Mouse (Mus musculus) heart, adult 2 months (tissue): ENCODE measurements at regions not wholly inside any gene's neighbourhood (a gene's known extent, or its start where the extent isn't known, plus 50 kb on each side); places are given as distances from the start of the nearest gene placed in this dataset.

Experiments
- DNase-seq, 2 experiments: peaks; one replicate each; pipeline ENCODE4 v3.0.0; 2021
- H3K27ac ChIP-seq: fragments of 200-600 bp; 2 replicates; pipeline ENCODE4 v1.8.1; 2022
- H3K27me3 ChIP-seq: fragments of 200-500 bp; 2 replicates; pipeline ENCODE4 v1.6.1; 2012; ENCODE audit warnings: mild to moderate bottlenecking, low read length, inconsistent platforms, mixed read lengths; ENCODE audit not compliant: control insufficient read depth, insufficient read depth
- H3K36me3 ChIP-seq: fragments of 200-500 bp; 2 replicates; pipeline ENCODE4 v1.6.1; 2012; ENCODE audit warnings: low read length, inconsistent platforms; ENCODE audit not compliant: control insufficient read depth, insufficient read depth
- H3K4me1 ChIP-seq: fragments of 200-500 bp; 2 replicates; pipeline ENCODE4 v1.6.1; 2011; ENCODE audit warnings: low read length; ENCODE audit not compliant: control insufficient read depth, insufficient read depth
- H3K4me3 ChIP-seq: fragments of 200-600 bp; 2 replicates; pipeline ENCODE4 v1.8.1; 2022
- H3K79me2 ChIP-seq: fragments of 200-500 bp; replicated peaks from 2 replicates; pipeline ENCODE4 v1.6.1; 2012; ENCODE audit warnings: mild to moderate bottlenecking, inconsistent platforms, low read length, moderate library complexity, mixed read lengths; ENCODE audit not compliant: control insufficient read depth, insufficient read depth
- H3K9ac ChIP-seq: fragments of 200-500 bp; 2 replicates; pipeline ENCODE4 v1.6.1; 2012; ENCODE audit warnings: low read depth, mild to moderate bottlenecking, control low read depth, inconsistent platforms, low read length, mixed read lengths
- CTCF ChIP-seq: fragments of 200-600 bp; IDR thresholded peaks from 2 replicates; pipeline ENCODE4 v1.8.1; 2022; ENCODE audit warnings: antibody characterized with exemption, mild to moderate bottlenecking, moderate library complexity
- EP300 ChIP-seq: fragments of 200-500 bp; IDR thresholded peaks from 2 replicates; pipeline ENCODE4 v1.6.1; 2011; ENCODE audit warnings: low read depth, low read length, control low read depth; ENCODE audit not compliant: insufficient read depth
- POLR2A ChIP-seq: fragments of 200-500 bp; IDR thresholded peaks from 2 replicates; pipeline ENCODE4 v1.6.1; 2011; ENCODE audit warnings: mild to moderate bottlenecking, low read depth, low read length, control low read depth; ENCODE audit not compliant: insufficient read depth
- WGBS: fragments of 180-500 bp; shearing (Covaris S2); methylation state at CpG from one replicate; pipeline ENCODE4 v1.1.7; 2018; 5-methylcytosine and 5-hydroxymethylcytosine counted together
- intact Hi-C: fragments of 180-260 bp; cut with DNase I; formaldehyde crosslinking; loops from one replicate; pipeline ENCODE4 v1.15.1; 2025

GRCm38 (mm10) chr13:47505380-47505955 lies 383.0 kb downstream of the Rnf144b start:
- WGBS: 91% methylated on average over 15 of the region's 15 CpGs
- no peaks in the 10 kb centered on the region for H3K79me2 ChIP-seq
- no peaks in the 10 kb centered on the region for H3K4me1 ChIP-seq
- no peak overlapping the region for H3K4me3 ChIP-seq
- intact Hi-C loops: no loop called here
- no peak overlapping the region for H3K27ac ChIP-seq
- H3K27me3 ChIP-seq: no peaks in the 10 kb centered on the region
- H3K36me3 ChIP-seq: no peaks in the 10 kb centered on the region
- TF ChIP-seq POLR2A (no peak), EP300 (no peak), CTCF (no peak)
- H3K9ac ChIP-seq: no peak overlapping the region
- DNase-seq: no peak

DNA sequence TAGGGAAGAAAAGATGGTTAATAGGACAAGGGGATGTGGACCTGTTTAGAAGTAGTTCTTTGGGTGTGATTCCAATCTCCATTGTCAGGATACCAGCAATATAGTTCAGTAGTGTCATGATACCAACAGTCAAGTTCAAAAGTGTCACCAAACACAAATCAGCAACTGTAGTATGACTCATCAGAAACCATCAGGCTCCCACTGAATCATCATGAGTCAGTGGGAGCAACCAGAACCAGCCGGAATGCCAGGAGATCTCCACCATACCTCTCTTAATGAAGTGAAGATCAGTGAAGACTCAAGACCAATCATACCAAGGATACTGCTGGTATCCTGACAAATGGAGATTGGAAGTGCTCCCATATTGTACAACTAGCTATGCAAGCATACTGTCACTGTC lies 410.5 kb downstream of the Rnf144b start:
- 76% methylated on average over 1 of the region's 1 CpGs for WGBS
- H3K4me3 ChIP-seq: no peak overlapping the region
- DNase-seq: no peak
- TF ChIP-seq POLR2A: no peak
- TF ChIP-seq EP300: no peak
- TF ChIP-seq CTCF: no peak
- no peak overlapping the region for H3K27ac ChIP-seq
- no peaks in the 10 kb centered on the region for H3K4me1 ChIP-seq
- H3K9ac ChIP-seq: no peak overlapping the region
- H3K79me2 ChIP-seq: no peaks in the 10 kb centered on the region
- no peaks in the 10 kb centered on the region for H3K27me3 ChIP-seq
- intact Hi-C loops: no loop called here
- H3K36me3 ChIP-seq: no peaks in the 10 kb centered on the region

GRCm38 (mm10) chr13:47537156-47537555 lies 414.7 kb downstream of the Rnf144b start:
- Histone ChIP-seq H3K27me3 (no peaks in the 10 kb centered on the region), H3K4me1 (no peaks in the 10 kb centered on the region), H3K9ac (no peak overlapping the region), H3K4me3 (no peak overlapping the region), H3K79me2 (no peaks in the 10 kb centered on the region), H3K36me3 (no peaks in the 10 kb centered on the region), H3K27ac (no peak overlapping the region)
- TF ChIP-seq POLR2A (no peak), CTCF (no peak), EP300 (no peak)
- 92% methylated on average over 2 of the region's 2 CpGs for WGBS
- no peak for DNase-seq
- intact Hi-C loops: no loop called here

GRCm38 (mm10) chr13:47549626-47550025 lies 427.2 kb downstream of the Rnf144b start:
- Histone ChIP-seq H3K27me3 (no peaks in the 10 kb centered on the region), H3K4me1 (no peaks in the 10 kb centered on the region), H3K4me3 (no peak overlapping the region), H3K9ac (no peak overlapping the region), H3K79me2 (no peaks in the 10 kb centered on the region), H3K27ac (no peak overlapping the region), H3K36me3 (no peaks in the 10 kb centered on the region)
- no peak for TF ChIP-seq EP300
- TF ChIP-seq CTCF: no peak
- no peak for TF ChIP-seq POLR2A
- 72% methylated on average over 6 of the region's 6 CpGs for WGBS
- no peak for DNase-seq
- intact Hi-C loops: no loop called here

DNA sequence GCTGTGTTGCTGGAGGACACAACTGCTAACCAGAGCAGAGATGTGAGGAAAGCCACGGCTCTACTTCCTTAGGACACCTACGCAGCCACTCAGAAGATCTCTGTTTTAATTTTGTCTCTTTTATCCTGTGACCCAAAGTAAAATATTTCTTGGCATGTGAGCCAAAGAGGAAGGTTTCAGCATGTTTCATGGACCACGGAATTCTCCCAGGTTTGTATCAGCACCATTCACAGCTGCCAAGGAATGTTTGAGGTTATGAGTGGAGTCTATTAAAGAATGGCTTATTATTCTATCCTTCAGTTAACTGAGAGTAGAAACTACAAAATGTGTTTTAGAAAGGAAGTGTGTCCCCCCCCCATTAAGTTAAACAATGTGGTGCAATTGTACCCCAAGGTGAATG lies 429.8 kb downstream of the Rnf144b start:
- Histone ChIP-seq H3K9ac (no peak overlapping the region), H3K4me1 (no peaks in the 10 kb centered on the region), H3K27ac (no peak overlapping the region), H3K79me2 (no peaks in the 10 kb centered on the region), H3K4me3 (no peak overlapping the region), H3K27me3 (no peaks in the 10 kb centered on the region), H3K36me3 (no peaks in the 10 kb centered on the region)
- no peak for DNase-seq
- 77% methylated on average over 3 of the region's 3 CpGs for WGBS
- intact Hi-C loops: no loop called here
- TF ChIP-seq EP300 (no peak), CTCF (no peak), POLR2A (no peak)

GRCm38 (mm10) chr13:47554198-47554597 lies 431.7 kb downstream of the Rnf144b start:
- no peak for TF ChIP-seq CTCF
- TF ChIP-seq POLR2A: no peak
- no peak for TF ChIP-seq EP300
- WGBS: 5% methylated on average over 1 of the region's 1 CpGs
- Histone ChIP-seq H3K4me1 (no peaks in the 10 kb centered on the region), H3K9ac (no peak overlapping the region), H3K27ac (no peak overlapping the region), H3K79me2 (no peaks in the 10 kb centered on the region), H3K27me3 (no peaks in the 10 kb centered on the region), H3K36me3 (no peaks in the 10 kb centered on the region), H3K4me3 (no peak overlapping the region)
- no peak for DNase-seq
- intact Hi-C loops: no loop called here
